Mouse (Mus musculus) heart, embryonic 13.5 days (tissue): Measurements from ENCODE around the gene Abhd6. TPM values are rescaled to one million over a fixed set of nuclear protein-coding genes. Genes with fewer than 3 reads are reported as not detected.

Source experiments
- ATAC-seq: fragments of 200-750 bp; cut with Nextera tagmentation; 2 replicates; pipeline ENCODE4 v1.8.0; 2017; ENCODE audit warnings: moderate TSS enrichment; ENCODE audit not compliant: insufficient number of reproducible peaks, low FRiP score, low TSS enrichment; ENCODE audit errors: extremely low read depth
- H3K27ac ChIP-seq: fragments of 300-500 bp; sonication (generic); replicated peaks from 2 replicates; pipeline ENCODE4 v1.5.1; 2015; ENCODE audit warnings: moderate library complexity, mild to moderate bottlenecking, inconsistent platforms
- H3K27me3 ChIP-seq: fragments of 300-500 bp; sonication (generic); replicated peaks from 2 replicates; pipeline ENCODE4 v1.6.1; 2015; ENCODE audit warnings: mild to moderate bottlenecking, inconsistent platforms
- H3K36me3 ChIP-seq: fragments of 300-500 bp; sonication (generic); 2 replicates; pipeline ENCODE4 v1.6.1; 2015; ENCODE audit warnings: mild to moderate bottlenecking, inconsistent platforms
- H3K4me1 ChIP-seq: fragments of 300-500 bp; sonication (generic); 2 replicates; pipeline ENCODE4 v1.6.1; 2015; ENCODE audit warnings: inconsistent platforms
- H3K4me2 ChIP-seq: fragments of 300-500 bp; sonication (generic); 2 replicates; pipeline ENCODE4 v1.6.1; 2015; ENCODE audit warnings: inconsistent platforms, mild to moderate bottlenecking, moderate library complexity
- H3K4me3 ChIP-seq: fragments of 300-500 bp; sonication (generic); 2 replicates; pipeline ENCODE4 v1.5.1; 2015; ENCODE audit warnings: moderate library complexity, mild to moderate bottlenecking, inconsistent platforms
- H3K9ac ChIP-seq: fragments of 300-500 bp; sonication (generic); 2 replicates; pipeline ENCODE4 v1.6.1; 2015; ENCODE audit warnings: inconsistent platforms, mild to moderate bottlenecking, moderate library complexity
- H3K9me3 ChIP-seq: fragments of 300-500 bp; sonication (generic); 2 replicates; pipeline ENCODE4 v1.6.1; 2016; ENCODE audit warnings: inconsistent platforms
- WGBS: fragments of 180-500 bp; shearing (Covaris S2); methylation state at CpG from one replicate; pipeline ENCODE4 v1.1.7; 2015; ENCODE audit warnings: mixed read lengths; 5-methylcytosine and 5-hydroxymethylcytosine counted together
- polyA plus RNA-seq: library from polyadenylated mRNA; unstranded; fragments of >200 nt; fragmentation: Nextera tagmentation; extraction: Ambion mirVana; gene quantifications from 2 replicates; pipeline ENCODE4 v1.2.1, GENCODE M21; 2015

Abhd6 gene
- 10.4 and 12.5 TPM in 2 replicates for polyA plus RNA-seq

DNA sequence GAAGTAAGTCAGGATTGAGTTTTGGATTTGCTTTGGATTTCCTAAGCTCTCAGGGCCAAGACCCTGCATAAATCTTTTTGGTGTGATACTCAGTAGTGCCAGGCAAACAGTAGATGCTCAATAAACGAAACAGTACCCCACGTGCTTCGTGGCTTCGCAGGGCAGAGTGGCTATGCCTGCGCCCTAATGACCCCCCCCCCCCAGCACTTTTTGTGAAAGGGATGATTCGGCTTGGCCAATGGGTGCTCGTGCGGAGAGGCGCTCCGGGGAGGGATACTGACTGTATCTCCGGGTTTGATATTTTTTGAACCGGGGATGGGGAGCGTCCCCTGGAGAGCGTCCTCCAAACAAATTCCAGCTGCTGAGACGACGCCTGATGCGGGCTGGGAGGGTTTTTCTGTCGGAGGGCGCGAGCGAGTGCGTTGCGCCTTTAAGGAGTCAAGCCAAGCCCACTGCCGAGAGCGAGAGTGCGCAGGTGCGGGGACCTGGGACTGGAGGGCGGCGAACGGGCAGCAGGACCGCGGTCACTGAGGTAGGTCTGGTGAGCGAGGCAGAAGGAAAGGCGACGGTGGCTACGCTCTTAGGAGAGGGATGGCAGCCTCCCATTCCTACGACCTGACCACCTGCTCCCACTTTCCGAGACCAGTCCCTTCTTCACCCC is at the start of gene Abhd6:
TSS of gene Abhd6 (plus strand) at position 471 of the 661 bp plus-strand sequence.
- no peak; the same call in 1 of the 2 replicates for ATAC-seq
- 2% methylated on average over 38 of the region's 38 CpGs for WGBS
- Histone ChIP-seq H3K27ac (peak within 1 kb of the TSS; percentile 37; the same call in 1 of the 2 replicates), H3K4me2 (peak within 1 kb of the TSS; percentile 91), H3K9ac (peak within 1 kb of the TSS; percentile 83), H3K4me3 (peak within 1 kb of the TSS; percentile 72), H3K36me3 (no peaks in the 10 kb centered on the region), H3K9me3 (no peaks in the 10 kb centered on the region), H3K27me3 (peaks cover 43% of the 10 kb centered on the region), H3K4me1 (peaks cover 8% of the 10 kb centered on the region)

DNA sequence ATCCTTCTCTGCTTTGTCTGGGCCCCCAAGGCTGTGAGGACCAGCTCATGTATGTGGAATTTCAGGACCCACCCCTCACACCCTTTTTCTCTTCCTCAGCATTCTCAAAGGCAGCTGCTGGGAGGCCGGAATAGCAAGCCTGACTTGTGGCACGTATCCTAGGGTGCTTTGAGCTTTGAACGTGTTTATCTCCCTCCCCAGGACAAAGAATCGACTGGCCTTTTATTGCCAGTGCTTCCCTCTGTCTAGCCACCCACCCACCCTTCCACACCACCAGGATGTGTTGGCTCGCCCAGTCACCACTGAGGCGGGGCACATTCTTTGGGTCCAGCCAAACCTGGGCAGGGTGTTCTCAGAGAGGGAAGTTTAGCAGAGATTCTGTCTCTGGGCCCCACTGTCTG is 48.6 kb upstream of the Abhd6 start:
- H3K9me3 ChIP-seq: no peaks in the 10 kb centered on the region
- H3K27ac ChIP-seq: peak overlapping the region; percentile 82; the same call in 1 of the 2 replicates
- H3K36me3 ChIP-seq: peaks cover 27% of the 10 kb centered on the region
- no peak overlapping the region for H3K4me2 ChIP-seq
- WGBS: 40% methylated on average over 6 of the region's 6 CpGs
- no peak overlapping the region for H3K4me3 ChIP-seq
- H3K9ac ChIP-seq: no peak overlapping the region; the same call in 1 of the 2 replicates
- H3K27me3 ChIP-seq: no peaks in the 10 kb centered on the region
- H3K4me1 ChIP-seq: peaks cover 42% of the 10 kb centered on the region
- ATAC-seq: no peak

- H3K9ac ChIP-seq: no peak overlapping the region
- peaks cover 5% of the 10 kb centered on the region for H3K36me3 ChIP-seq
- ATAC-seq: no peak
- H3K4me2 ChIP-seq: no peak overlapping the region
- H3K27me3 ChIP-seq: no peaks in the 10 kb centered on the region
- 51% methylated on average over 10 of the region's 10 CpGs for WGBS
- H3K4me1 ChIP-seq: peaks cover 49% of the 10 kb centered on the region
- no peaks in the 10 kb centered on the region for H3K9me3 ChIP-seq
- H3K27ac ChIP-seq: no peak overlapping the region
- no peak overlapping the region for H3K4me3 ChIP-seq
Measured at GRCm38 (mm10) chr14:7956427-7956826, 46.3 kb upstream of the Abhd6 start.

GRCm38 (mm10) chr14:7957049-7957448 is 45.7 kb upstream of the Abhd6 start, which contains the start of gene Gm45521:
TSS of gene Gm45521 (plus strand) at chr14:7957288.
- no peak within 1 kb of the TSS for H3K4me3 ChIP-seq
- ATAC-seq: no peak
- 50% methylated on average over 9 of the region's 9 CpGs for WGBS
- no peaks in the 10 kb centered on the region for H3K27me3 ChIP-seq
- H3K36me3 ChIP-seq: no peaks in the 10 kb centered on the region
- no peak within 1 kb of the TSS for H3K27ac ChIP-seq
- no peak within 1 kb of the TSS for H3K4me2 ChIP-seq
- no peak within 1 kb of the TSS for H3K9ac ChIP-seq
- H3K9me3 ChIP-seq: no peaks in the 10 kb centered on the region
- H3K4me1 ChIP-seq: peaks cover 50% of the 10 kb centered on the region

DNA sequence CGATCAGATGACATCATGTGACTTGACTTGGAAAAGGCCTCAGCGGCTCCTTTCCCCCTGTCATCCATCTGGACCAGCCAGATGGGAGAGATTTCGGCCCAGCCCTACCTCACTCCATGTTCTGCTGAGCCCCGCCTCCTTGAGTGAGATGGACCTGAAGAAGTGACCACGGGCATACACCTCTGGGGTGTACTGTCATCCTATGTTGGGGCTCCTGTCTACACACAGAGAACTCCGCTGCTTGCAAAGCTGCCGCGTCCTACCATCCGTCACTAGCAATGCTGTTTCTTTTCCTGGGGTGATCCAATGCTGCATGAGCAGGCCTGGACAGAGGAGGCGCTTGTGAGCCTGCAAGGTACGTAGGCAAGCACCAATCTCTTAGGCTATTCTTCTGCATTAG is 42.1 kb upstream of the Abhd6 start:
- no peak for ATAC-seq
- 42% methylated on average over 11 of the region's 11 CpGs for WGBS
- no peak overlapping the region for H3K9ac ChIP-seq
- H3K4me2 ChIP-seq: no peak overlapping the region
- H3K9me3 ChIP-seq: no peaks in the 10 kb centered on the region
- H3K36me3 ChIP-seq: no peaks in the 10 kb centered on the region
- H3K27me3 ChIP-seq: no peaks in the 10 kb centered on the region
- H3K4me3 ChIP-seq: no peak overlapping the region
- H3K27ac ChIP-seq: no peak overlapping the region
- peaks cover 28% of the 10 kb centered on the region for H3K4me1 ChIP-seq

DNA sequence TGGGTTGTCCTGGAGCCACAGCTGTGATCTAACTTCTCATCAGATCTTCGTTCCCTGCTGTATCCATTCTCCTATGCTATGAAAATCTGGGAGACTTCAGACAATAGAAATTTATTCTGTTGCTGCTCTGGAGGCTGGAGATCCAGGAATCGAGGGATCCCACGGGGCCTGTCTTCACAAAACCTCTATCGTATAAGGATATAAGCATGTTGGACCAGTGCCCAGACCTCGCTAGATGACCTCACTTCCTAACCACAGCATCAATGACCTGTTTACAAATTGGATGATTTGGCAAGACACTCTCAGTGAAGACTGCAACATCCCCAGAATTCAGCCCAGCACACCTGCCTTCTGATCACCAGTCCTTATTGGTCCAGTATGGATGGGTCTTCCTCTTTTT is 41.0 kb upstream of the Abhd6 start:
- Histone ChIP-seq H3K9me3 (no peaks in the 10 kb centered on the region), H3K4me2 (no peak overlapping the region), H3K36me3 (no peaks in the 10 kb centered on the region), H3K4me3 (no peak overlapping the region), H3K4me1 (peaks cover 28% of the 10 kb centered on the region), H3K27ac (no peak overlapping the region), H3K27me3 (no peaks in the 10 kb centered on the region), H3K9ac (no peak overlapping the region)
- no peak for ATAC-seq
- WGBS: 33% methylated on average over 5 of the region's 5 CpGs

DNA sequence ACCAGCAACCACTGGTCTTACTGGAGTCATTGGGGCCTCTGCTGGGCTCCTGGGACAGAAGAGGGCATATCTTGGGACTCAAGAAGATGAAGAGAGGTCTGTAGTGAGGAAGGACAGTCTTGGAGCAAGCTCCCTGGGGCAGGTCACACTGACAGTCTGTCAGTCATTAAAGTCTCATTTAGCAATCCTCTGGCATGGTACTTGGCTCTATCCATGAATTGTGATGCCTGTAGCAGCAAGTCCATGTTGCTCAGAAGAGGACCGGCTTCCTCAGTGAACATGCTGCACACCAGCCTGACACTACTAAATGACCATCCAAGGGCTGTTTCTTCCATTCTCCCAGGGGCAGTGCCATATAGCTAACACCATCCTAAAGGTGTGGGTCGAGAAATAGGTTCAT is 40.1 kb upstream of the Abhd6 start:
- Histone ChIP-seq H3K4me3 (no peak overlapping the region), H3K4me1 (peaks cover 28% of the 10 kb centered on the region), H3K4me2 (no peak overlapping the region), H3K36me3 (no peaks in the 10 kb centered on the region), H3K9ac (no peak overlapping the region), H3K27me3 (no peaks in the 10 kb centered on the region), H3K27ac (no peak overlapping the region), H3K9me3 (no peaks in the 10 kb centered on the region)
- ATAC-seq: no peak
- WGBS: 80% methylated on average over 2 of the region's 2 CpGs

- 51% methylated on average over 7 of the region's 7 CpGs for WGBS
- no peak for ATAC-seq
Measured at GRCm38 (mm10) chr14:7963160-7963559, 39.5 kb upstream of the Abhd6 start.

GRCm38 (mm10) chr14:7964219-7964889 is 38.3 kb upstream of the Abhd6 start:
- H3K4me3 ChIP-seq: no peak overlapping the region
- H3K9ac ChIP-seq: no peak overlapping the region
- H3K4me2 ChIP-seq: no peak overlapping the region
- H3K9me3 ChIP-seq: no peaks in the 10 kb centered on the region
- no peak overlapping the region for H3K27ac ChIP-seq
- H3K4me1 ChIP-seq: peaks cover 23% of the 10 kb centered on the region
- 48% methylated on average over 11 of the region's 11 CpGs for WGBS
- ATAC-seq: no peak
- H3K36me3 ChIP-seq: no peaks in the 10 kb centered on the region
- no peaks in the 10 kb centered on the region for H3K27me3 ChIP-seq

More at GRCm38 (mm10) chr14:7963160-7963559, 39.5 kb upstream of the Abhd6 start:
- no peaks in the 10 kb centered on the region for H3K36me3 ChIP-seq
- H3K4me1 ChIP-seq: peaks cover 28% of the 10 kb centered on the region
- H3K9me3 ChIP-seq: no peaks in the 10 kb centered on the region
- H3K4me2 ChIP-seq: no peak overlapping the region
- H3K9ac ChIP-seq: no peak overlapping the region
- no peak overlapping the region for H3K27ac ChIP-seq
- no peak overlapping the region for H3K4me3 ChIP-seq
- no peaks in the 10 kb centered on the region for H3K27me3 ChIP-seq

DNA sequence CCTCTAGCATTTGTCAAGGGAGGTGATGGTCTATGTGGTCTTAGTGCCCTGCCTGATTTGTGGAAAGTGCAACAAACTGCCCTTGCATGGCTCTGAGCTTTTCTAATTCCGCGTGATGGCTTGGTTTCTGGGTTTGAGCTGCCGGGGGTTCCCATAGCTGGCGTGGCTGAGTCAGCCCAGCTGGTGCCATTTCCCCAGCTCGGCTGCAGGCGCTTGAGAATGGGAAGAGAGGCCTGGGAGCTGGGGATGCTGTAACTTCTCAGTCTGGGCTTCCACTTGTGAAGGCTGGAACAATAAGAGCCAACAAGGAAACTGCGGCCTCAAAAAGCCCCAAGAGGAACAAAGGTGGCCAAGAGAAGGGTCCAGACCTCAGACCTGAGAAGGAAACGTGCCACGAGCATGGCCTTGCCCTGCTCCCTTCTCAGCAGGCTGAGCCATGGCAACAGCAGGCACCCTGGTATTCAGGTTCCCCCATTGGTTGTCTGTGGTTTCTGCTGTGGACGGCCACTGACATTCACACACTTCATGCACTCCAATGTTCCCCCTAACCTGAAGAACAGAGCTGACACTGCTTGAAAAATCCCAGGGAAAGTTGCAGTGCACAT is 30.7 kb upstream of the Abhd6 start:
- ATAC-seq: no peak
- no peak overlapping the region for H3K27ac ChIP-seq

DNA sequence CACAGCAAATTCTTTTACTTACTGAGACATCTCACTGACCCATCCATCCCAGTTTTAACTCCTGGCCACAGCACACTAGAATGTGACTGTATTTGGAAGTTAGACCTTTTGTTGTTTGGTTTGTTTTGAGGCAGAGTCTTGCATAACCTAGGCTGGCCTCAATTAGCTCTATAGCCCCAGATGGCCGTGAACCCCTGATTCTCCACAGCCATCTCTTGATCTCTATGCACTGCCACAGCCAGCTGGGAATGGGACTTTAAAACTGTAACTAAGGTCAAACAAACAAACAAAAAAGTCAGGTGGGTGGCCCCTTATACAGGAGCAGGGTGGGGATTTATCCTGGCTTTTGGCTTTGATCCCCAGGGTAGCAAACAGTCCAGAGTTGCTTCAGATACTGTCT is 28.1 kb upstream of the Abhd6 start:
- no peaks in the 10 kb centered on the region for H3K27me3 ChIP-seq
- ATAC-seq: no peak
- H3K27ac ChIP-seq: no peak overlapping the region
- no peak overlapping the region for H3K9ac ChIP-seq
- H3K4me1 ChIP-seq: no peaks in the 10 kb centered on the region
- H3K4me2 ChIP-seq: no peak overlapping the region
- H3K36me3 ChIP-seq: no peaks in the 10 kb centered on the region
- 85% methylated on average over 1 of the region's 1 CpGs for WGBS
- H3K9me3 ChIP-seq: no peaks in the 10 kb centered on the region; the same call in 1 of the 2 replicates
- no peak overlapping the region for H3K4me3 ChIP-seq

More for the DNA sequence above, 30.7 kb upstream of the Abhd6 start:
- Histone ChIP-seq H3K4me1 (no peaks in the 10 kb centered on the region), H3K4me2 (no peak overlapping the region), H3K27me3 (no peaks in the 10 kb centered on the region), H3K9me3 (no peaks in the 10 kb centered on the region; the same call in 1 of the 2 replicates), H3K4me3 (no peak overlapping the region), H3K36me3 (no peaks in the 10 kb centered on the region), H3K9ac (no peak overlapping the region)
- 56% methylated on average over 10 of the region's 10 CpGs for WGBS
